Mouse (Mus musculus) liver, embryonic 11.5 days (tissue): ENCODE results near the gene Mrvi1. TPM values are rescaled to one million over a fixed set of nuclear protein-coding genes. Genes with fewer than 3 reads are reported as not detected.

Source experiments
- ATAC-seq: fragments of 200-750 bp; cut with Nextera tagmentation; replicated peaks from 2 replicates; pipeline ENCODE4 v1.8.0; 2017; ENCODE audit warnings: moderate number of reproducible peaks, mild to moderate bottlenecking, moderate TSS enrichment, moderate library complexity; ENCODE audit not compliant: low FRiP score
- DNase-seq: peaks from one replicate; pipeline ENCODE4 v3.0.0-alpha.2; 2017; ENCODE audit warnings: low spot score
- H3K27ac ChIP-seq: fragments of 300-500 bp; sonication (generic); 2 replicates; pipeline ENCODE4 v1.5.1; 2014; ENCODE audit warnings: mild to moderate bottlenecking, low read depth, low read length, control low read depth
- H3K27me3 ChIP-seq: fragments of 300-500 bp; sonication (generic); replicated peaks from 2 replicates; pipeline ENCODE4 v1.6.1; 2014; ENCODE audit warnings: low read length, mixed read lengths; ENCODE audit not compliant: control insufficient read depth, insufficient read depth
- H3K36me3 ChIP-seq: fragments of 300-500 bp; sonication (generic); 2 replicates; pipeline ENCODE4 v1.6.1; 2014; ENCODE audit warnings: mild to moderate bottlenecking, low read length, moderate library complexity, mixed read lengths; ENCODE audit not compliant: control insufficient read depth, insufficient read depth
- H3K4me1 ChIP-seq: fragments of 300-500 bp; sonication (generic); replicated peaks from 2 replicates; pipeline ENCODE4 v1.6.1; 2014; ENCODE audit warnings: low read length, mixed read lengths; ENCODE audit not compliant: control insufficient read depth, insufficient read depth
- H3K4me2 ChIP-seq: fragments of 300-500 bp; sonication (generic); 2 replicates; pipeline ENCODE4 v1.6.1; 2014; ENCODE audit warnings: mild to moderate bottlenecking, control low read depth, moderate library complexity
- H3K4me3 ChIP-seq: fragments of 300-500 bp; sonication (generic); 2 replicates; pipeline ENCODE4 v1.5.1; 2014; ENCODE audit warnings: low read depth, low read length, control low read depth
- H3K9ac ChIP-seq: fragments of 300-500 bp; sonication (generic); 2 replicates; pipeline ENCODE4 v1.6.1; 2014; ENCODE audit warnings: low read depth, low read length, control low read depth
- H3K9me3 ChIP-seq: fragments of 300-500 bp; sonication (generic); 2 replicates; pipeline ENCODE4 v1.6.1; 2016; ENCODE audit warnings: low read length, inconsistent platforms, mixed read lengths; ENCODE audit not compliant: control insufficient read depth
- WGBS: fragments of 180-500 bp; shearing (Covaris S2); extraction: QIAGEN DNeasy Blood & Tissue Kit; methylation state at CpG from one replicate; pipeline ENCODE4 v1.1.7; 2014; 5-methylcytosine and 5-hydroxymethylcytosine counted together
- polyA plus RNA-seq: library from polyadenylated mRNA; unstranded; fragments of >200 nt; fragmentation: Nextera tagmentation; extraction: Ambion mirVana; gene quantifications from 2 replicates; pipeline ENCODE4 v1.2.1, GENCODE M21; 2014

The Mrvi1 gene
- polyA plus RNA-seq, 1 experiment from 2014 or later, result 20.7 TPM

DNA sequence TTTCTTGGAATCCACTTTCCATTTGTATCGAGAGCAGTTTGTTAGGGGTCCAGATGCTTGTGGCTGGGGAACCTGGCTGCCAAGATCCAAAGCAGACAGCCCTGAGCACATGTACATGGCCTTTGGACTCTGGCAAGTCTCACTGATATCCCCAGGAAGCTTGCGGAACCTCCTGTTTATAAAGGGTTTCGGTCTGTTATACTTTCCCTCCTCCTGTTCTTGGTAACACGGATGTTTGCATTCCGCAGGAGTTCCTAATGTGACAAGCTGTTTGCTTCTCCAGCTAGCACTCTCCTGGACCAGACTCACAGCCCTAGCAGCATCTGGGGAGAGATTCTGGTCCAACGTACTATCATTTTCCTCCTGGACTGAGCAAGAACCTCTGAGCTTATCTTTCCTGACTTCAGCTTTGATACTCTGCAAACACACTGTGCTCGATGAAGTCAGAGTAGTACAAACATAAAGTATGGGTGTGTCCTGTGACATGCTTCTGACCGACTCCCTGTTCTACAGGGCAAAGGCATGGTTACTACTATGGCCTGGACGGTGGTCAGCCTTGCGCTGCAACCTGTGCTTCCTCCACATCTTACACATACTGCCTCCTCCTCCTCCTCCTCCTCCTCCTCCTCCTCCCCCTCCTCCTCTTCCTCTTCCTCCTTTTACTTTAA, 88.2 kb downstream of the Mrvi1 start:
- Histone ChIP-seq H3K4me1 (peaks cover 11% of the 10 kb centered on the region), H3K27ac (peak overlapping the region; percentile 21), H3K4me3 (no peak overlapping the region), H3K9me3 (no peaks in the 10 kb centered on the region), H3K4me2 (no peak overlapping the region), H3K36me3 (no peaks in the 10 kb centered on the region), H3K27me3 (no peaks in the 10 kb centered on the region), H3K9ac (no peak overlapping the region)
- WGBS, result 53% methylated on average over 10 of the region's 10 CpGs
- ATAC-seq (peak; percentile 62), DNase-seq (no peak)

DNA sequence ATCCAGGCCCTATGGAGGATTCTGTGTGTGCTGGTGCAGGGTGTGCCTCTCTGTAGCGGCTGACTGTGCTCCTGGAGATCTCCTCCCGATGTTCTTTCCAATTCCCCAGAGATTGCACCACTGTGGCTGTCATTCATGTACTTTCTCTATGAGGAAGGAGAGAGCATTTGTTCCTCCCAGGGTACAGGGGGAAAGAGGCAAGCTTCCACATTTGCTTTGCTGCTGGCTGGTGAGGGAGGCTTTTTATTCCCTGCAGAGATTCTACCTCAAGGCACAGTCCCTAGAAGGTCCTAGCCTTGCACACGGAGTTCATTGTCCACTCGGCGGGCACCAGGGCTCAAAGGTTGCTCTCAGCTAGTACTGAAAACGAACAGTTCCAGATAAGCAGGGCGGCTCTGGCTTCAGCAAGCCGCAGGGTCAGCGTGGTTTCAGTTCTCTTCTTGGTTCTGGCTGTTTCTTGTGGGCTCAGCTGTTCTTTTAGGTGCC, 90.7 kb downstream of the Mrvi1 start:
- WGBS, result 32% methylated on average over 9 of the region's 9 CpGs
- Histone ChIP-seq H3K4me3 (no peak overlapping the region), H3K9ac (no peak overlapping the region), H3K27ac (0 out of 2 replicates have a peak overlapping the region, but pooled peaks have one; percentile 8), H3K27me3 (no peaks in the 10 kb centered on the region), H3K36me3 (no peaks in the 10 kb centered on the region), H3K4me1 (peaks cover 11% of the 10 kb centered on the region), H3K9me3 (no peaks in the 10 kb centered on the region), H3K4me2 (peak overlapping the region; percentile 38)
- DNase-seq (no peak), ATAC-seq (0 out of 2 replicates have a peak, but pooled peaks have one; percentile 51)

DNA sequence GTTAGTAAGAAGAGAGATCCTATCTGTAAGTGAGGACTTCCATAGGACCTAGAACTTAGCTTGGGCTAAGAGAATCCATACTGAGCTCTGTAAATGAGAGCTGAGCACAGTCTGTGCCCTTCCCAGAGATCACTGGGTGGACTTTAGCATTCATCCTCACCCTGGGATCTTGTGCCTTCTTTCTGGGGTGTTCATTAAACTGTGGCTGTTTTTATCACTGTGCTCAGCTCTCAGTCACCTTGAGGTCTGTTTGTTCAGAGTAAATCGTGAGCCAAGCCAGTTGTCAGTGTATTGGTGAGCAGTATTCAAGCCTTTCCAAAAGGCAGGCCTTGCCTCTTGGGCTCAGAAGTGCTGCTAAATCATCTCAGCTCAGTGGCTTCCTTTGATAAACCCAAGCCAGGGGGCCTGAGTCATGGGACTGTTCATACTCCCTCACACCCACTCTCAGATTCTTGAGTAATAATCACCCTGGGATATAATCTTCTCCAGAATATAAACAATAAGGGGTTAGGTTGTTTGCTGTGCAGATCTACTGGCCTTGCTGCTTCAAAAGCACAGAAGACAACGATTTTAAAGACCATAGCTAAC, 100.4 kb downstream of the Mrvi1 start:
- H3K4me2 ChIP-seq, result no peak overlapping the region
- DNase-seq (no peak), ATAC-seq (no peak)
- no peak overlapping the region for H3K9ac ChIP-seq
- H3K4me3 ChIP-seq, result no peak overlapping the region
- H3K27ac ChIP-seq, result peak overlapping the region; percentile 3; the same call in 1 of the 2 replicates
- no peaks in the 10 kb centered on the region for H3K9me3 ChIP-seq
- WGBS, result 75% methylated on average over 2 of the region's 2 CpGs
- no peaks in the 10 kb centered on the region for H3K27me3 ChIP-seq
- no peaks in the 10 kb centered on the region for H3K36me3 ChIP-seq
- peaks cover 19% of the 10 kb centered on the region for H3K4me1 ChIP-seq

DNA sequence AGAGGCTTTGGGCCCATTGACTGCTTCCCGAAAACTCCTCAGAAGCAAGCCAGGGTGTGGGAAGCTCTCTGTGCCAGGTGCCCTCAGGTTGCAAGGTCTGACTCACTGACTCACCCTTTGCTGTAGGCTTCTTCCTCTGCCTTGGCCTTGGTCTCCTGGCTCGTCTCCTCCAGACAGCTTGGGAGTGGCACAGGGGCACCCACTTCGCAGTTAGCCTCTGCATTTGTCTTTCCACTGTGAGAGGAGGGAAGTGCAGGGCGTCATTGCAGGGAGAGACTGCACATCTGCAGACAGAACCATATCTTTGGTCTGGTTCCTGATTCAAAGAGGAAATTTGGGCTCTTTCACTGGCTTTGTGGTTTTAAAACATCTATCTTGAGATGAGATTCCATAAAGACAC, 104.2 kb downstream of the Mrvi1 start:
- Histone ChIP-seq H3K4me3 (no peak overlapping the region), H3K4me2 (no peak overlapping the region), H3K4me1 (peaks cover 22% of the 10 kb centered on the region), H3K9me3 (no peaks in the 10 kb centered on the region), H3K27ac (peak overlapping the region; percentile 49), H3K9ac (no peak overlapping the region), H3K27me3 (no peaks in the 10 kb centered on the region), H3K36me3 (no peaks in the 10 kb centered on the region)
- ATAC-seq (no peak), DNase-seq (no peak)
- WGBS, result 66% methylated on average over 4 of the region's 4 CpGs

DNA sequence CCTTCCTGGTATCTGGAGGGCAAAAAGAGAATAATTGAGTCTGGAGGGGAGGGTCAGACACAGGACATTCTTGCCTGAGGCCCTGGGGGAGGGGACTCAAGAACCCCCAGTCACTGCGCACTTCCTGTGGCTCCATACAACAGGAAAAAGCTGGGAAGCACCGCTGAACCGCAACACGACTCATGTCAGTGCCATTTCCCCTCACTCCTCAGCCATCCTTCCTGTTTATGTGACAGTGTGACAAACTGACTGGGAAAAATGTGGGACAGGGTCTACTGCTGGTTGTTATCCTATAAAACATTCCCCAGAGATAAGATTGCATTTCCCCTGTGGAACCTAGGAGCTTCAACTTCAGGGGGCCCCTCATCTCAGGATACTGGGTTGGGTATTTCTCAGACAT, 105.3 kb downstream of the Mrvi1 start:
- H3K27me3 ChIP-seq, result no peaks in the 10 kb centered on the region
- peak overlapping the region; percentile 49 for H3K27ac ChIP-seq
- H3K36me3 ChIP-seq, result no peaks in the 10 kb centered on the region
- no peak overlapping the region for H3K4me3 ChIP-seq
- no peak for DNase-seq
- no peaks in the 10 kb centered on the region for H3K9me3 ChIP-seq
- peaks cover 20% of the 10 kb centered on the region for H3K4me1 ChIP-seq
- no peak overlapping the region for H3K9ac ChIP-seq
- 45% methylated on average over 4 of the region's 4 CpGs for WGBS
- no peak overlapping the region for H3K4me2 ChIP-seq
- ATAC-seq, result peak; percentile 50

DNA sequence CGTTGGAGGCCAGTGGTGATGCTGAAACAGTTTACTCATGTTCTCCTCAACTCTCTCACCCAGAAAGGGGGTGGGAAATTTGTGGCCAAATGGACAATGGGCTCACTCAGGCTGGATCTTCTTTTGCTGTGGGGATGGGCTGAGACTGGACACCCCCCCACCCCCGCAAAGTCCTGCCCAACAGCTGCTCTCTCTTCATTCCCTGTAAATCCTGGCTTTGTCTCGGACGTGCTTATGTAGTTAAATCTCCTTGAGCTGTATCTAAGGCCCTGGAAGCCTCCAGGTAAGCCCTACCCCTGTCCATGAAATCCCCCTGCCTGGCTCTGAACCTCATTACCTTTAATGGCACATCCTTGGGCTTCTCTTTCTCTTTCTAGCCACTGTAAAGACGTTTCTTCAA, 113.5 kb downstream of the Mrvi1 start:
- Histone ChIP-seq H3K9ac (no peak overlapping the region), H3K4me3 (no peak overlapping the region), H3K9me3 (no peaks in the 10 kb centered on the region), H3K4me1 (no peaks in the 10 kb centered on the region), H3K4me2 (no peak overlapping the region), H3K36me3 (no peaks in the 10 kb centered on the region), H3K27ac (no peak overlapping the region), H3K27me3 (no peaks in the 10 kb centered on the region)
- no peak for DNase-seq
- ATAC-seq, result no peak
- 82% methylated on average over 5 of the region's 5 CpGs for WGBS

DNA sequence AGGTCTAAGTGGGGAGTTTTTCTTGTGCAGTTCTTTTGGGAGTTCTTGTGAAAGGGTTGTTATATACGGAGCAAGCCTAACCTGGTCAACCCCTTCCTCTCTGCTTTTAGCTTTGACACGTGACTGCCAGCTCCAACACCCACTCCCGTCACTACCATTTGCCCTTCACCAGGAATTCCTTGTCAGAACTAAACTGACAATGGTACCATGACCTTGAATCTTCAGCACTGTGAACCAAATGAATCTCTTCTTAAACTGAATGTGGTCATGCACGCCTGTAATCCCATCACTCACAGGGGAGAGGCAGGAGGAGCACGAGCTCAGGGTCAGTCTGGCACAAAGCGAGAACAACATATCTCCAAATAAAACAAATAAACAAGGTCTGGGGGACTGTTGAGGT, 115.1 kb downstream of the Mrvi1 start:
- WGBS, result 90% methylated on average over 6 of the region's 6 CpGs
- no peak for ATAC-seq
- Histone ChIP-seq H3K4me2 (no peak overlapping the region), H3K27me3 (no peaks in the 10 kb centered on the region), H3K36me3 (no peaks in the 10 kb centered on the region), H3K4me1 (0 out of 2 replicates have a peak, but pooled peaks cover 4% of the 10 kb centered on the region), H3K9ac (no peak overlapping the region), H3K4me3 (no peak overlapping the region), H3K27ac (no peak overlapping the region), H3K9me3 (no peaks in the 10 kb centered on the region)
- no peak for DNase-seq

DNA sequence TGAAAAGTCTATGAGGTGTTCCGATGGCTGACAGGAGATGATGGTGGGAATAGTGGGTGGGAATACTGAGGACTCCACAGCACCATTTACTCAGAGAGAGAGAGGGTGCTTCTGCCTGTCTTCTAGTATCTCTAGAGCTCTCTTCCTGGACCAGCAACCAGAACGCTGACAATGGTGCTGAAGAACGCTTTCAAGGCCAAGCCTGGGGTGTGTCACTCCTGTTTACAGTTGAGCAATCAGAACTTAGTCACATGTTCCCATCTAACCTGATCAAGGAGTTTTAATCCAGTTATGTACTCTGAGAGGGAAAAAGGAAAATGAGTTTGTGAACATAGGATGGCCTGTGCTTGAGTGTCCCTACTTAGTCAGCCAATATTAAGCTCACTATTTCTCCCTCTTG, 116.2 kb downstream of the Mrvi1 start:
- ATAC-seq (no peak), DNase-seq (no peak)
- Histone ChIP-seq H3K27me3 (no peaks in the 10 kb centered on the region), H3K27ac (no peak overlapping the region), H3K4me2 (no peak overlapping the region), H3K9me3 (no peaks in the 10 kb centered on the region), H3K9ac (no peak overlapping the region), H3K36me3 (no peaks in the 10 kb centered on the region), H3K4me3 (no peak overlapping the region), H3K4me1 (0 out of 2 replicates have a peak, but pooled peaks cover 4% of the 10 kb centered on the region)
- WGBS, result 80% methylated on average over 3 of the region's 3 CpGs

DNA sequence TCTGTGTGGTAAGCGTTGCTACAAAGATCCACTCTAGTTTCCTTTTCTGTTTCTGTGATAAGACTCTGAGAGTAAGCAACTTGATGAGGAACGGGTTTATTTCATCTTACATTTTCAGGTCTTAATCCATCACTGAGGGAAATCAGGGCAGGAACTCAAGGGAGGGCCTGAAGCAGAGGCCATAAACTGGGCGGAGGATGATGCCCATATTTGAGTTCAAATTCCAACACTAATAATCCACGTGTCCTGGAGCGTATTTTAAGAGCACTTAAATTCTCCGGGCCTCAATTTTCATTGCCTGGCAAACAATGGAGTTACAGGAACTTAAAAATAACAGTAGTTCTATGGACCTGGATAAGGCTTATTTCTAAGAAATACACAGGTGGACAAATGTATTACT, 116.7 kb downstream of the Mrvi1 start:
- no peak overlapping the region for H3K27ac ChIP-seq
- H3K9ac ChIP-seq, result no peak overlapping the region
- DNase-seq (no peak), ATAC-seq (no peak)
- no peak overlapping the region for H3K4me2 ChIP-seq
- no peaks in the 10 kb centered on the region for H3K9me3 ChIP-seq
- no peaks in the 10 kb centered on the region for H3K36me3 ChIP-seq
- H3K4me3 ChIP-seq, result no peak overlapping the region
- peaks cover 4% of the 10 kb centered on the region; the same call in 1 of the 2 replicates for H3K4me1 ChIP-seq
- no peaks in the 10 kb centered on the region for H3K27me3 ChIP-seq
- 74% methylated on average over 6 of the region's 6 CpGs for WGBS
